27 mouse cellular contexts compared by ENCODE assay signal in genomic region chr8:87374044-87374443, GRCm38 (mm10).
DNase-seq lines count a peak whose midpoint lies in the region; ATAC-seq and TF ChIP-seq lines count a peak whose summit lies in the region.
"Had no signal": no experiment of that assay in that cellular context is flagged by ENCODE, and none has a peak within 500 bp of the region (broad histone marks: within the 10 kb centered on the region; RNA-seq: fewer than 3 reads in every experiment).

No protein-coding gene starts in this region.

- no peak for ATAC-seq in midbrain, embryonic 14.5 days (ENCODE audit: low FRiP score, low TSS enrichment)
- ATAC-seq in midbrain, embryonic 16.5 days = no peak
- 0 out of 2 replicates have a peak, but pooled peaks have one; percentile 4 for ATAC-seq in limb, embryonic 14.5 days (ENCODE audit: low FRiP score, low read depth)
- ATAC-seq: activated CD4-positive, CD25-positive, alpha-beta regulatory T cell, adult 4 months; forebrain, postnatal 0 days; inflammation-experienced regulatory T-cells, adult 6 months had no signal

- H3K4me1 ChIP-seq in midbrain, embryonic 14.5 days (ENCODE audit: control insufficient read depth, insufficient read depth, low read length) = peaks cover 7% of the 10 kb centered on the region; the same call in 1 of the 2 replicates
- H3K4me1 ChIP-seq in midbrain, embryonic 16.5 days (ENCODE audit: control insufficient read depth, insufficient read depth, low read length) = peaks cover 3% of the 10 kb centered on the region; the same call in 1 of the 2 replicates
- peaks cover 26% of the 10 kb centered on the region for H3K4me1 ChIP-seq in embryonic facial prominence, embryonic 10.5 days
- H3K4me1 ChIP-seq in limb, embryonic 14.5 days (ENCODE audit: control insufficient read depth, insufficient read depth, low read length) = peaks cover 23% of the 10 kb centered on the region
- H3K4me1 ChIP-seq: forebrain, embryonic 12.5 days; heart, embryonic 12.5 days; lung, embryonic 15.5 days; megakaryocyte, embryonic 14.5 days had no signal

- H3K27me3 ChIP-seq in midbrain, embryonic 14.5 days (ENCODE audit: control insufficient read depth, insufficient read depth, low read length) = no peaks in the 10 kb centered on the region
- no peaks in the 10 kb centered on the region for H3K27me3 ChIP-seq in midbrain, embryonic 16.5 days (ENCODE audit: control insufficient read depth, insufficient read depth, low read depth, low read length)
- no peaks in the 10 kb centered on the region for H3K27me3 ChIP-seq in embryonic facial prominence, embryonic 10.5 days (replicated peaks; ENCODE audit: low read depth, poor library complexity, severe bottlenecking)
- 0 out of 2 replicates have a peak, but pooled peaks cover 9% of the 10 kb centered on the region for H3K27me3 ChIP-seq in limb, embryonic 14.5 days (ENCODE audit: control insufficient read depth, insufficient read depth, low read length)
- H3K27me3 ChIP-seq: embryonic facial prominence, embryonic 15.5 days; forebrain, embryonic 12.5 days; heart, embryonic 12.5 days; lung, embryonic 15.5 days; megakaryocyte, embryonic 14.5 days had no signal

- H3K4me3 ChIP-seq in midbrain, embryonic 14.5 days (replicated peaks; ENCODE audit: low read depth, low read length) = no peak overlapping the region
- H3K4me3 ChIP-seq in midbrain, embryonic 16.5 days (ENCODE audit: low read depth, low read length) = no peak overlapping the region
- H3K4me3 ChIP-seq in embryonic facial prominence, embryonic 10.5 days = no peak overlapping the region
- H3K4me3 ChIP-seq in limb, embryonic 14.5 days (replicated peaks; ENCODE audit: low read length) = no peak overlapping the region
- H3K4me3 ChIP-seq: embryonic facial prominence, embryonic 15.5 days; forebrain, embryonic 12.5 days; heart, adult 2 months; heart, embryonic 12.5 days; lung, embryonic 15.5 days; megakaryocyte, embryonic 14.5 days had no signal

- no peak overlapping the region for H3K4me2 ChIP-seq in midbrain, embryonic 14.5 days (ENCODE audit: low read length)
- H3K4me2 ChIP-seq in midbrain, embryonic 16.5 days (ENCODE audit: low read length) = no peak overlapping the region
- H3K4me2 ChIP-seq in limb, embryonic 14.5 days (replicated peaks; ENCODE audit: low read depth, low read length, severe bottlenecking) = peak overlapping the region; percentile 13; the same call in 1 of the 2 replicates
- H3K4me2 ChIP-seq: embryonic facial prominence, embryonic 15.5 days; forebrain, embryonic 12.5 days; heart, embryonic 12.5 days; liver, embryonic 11.5 days; lung, embryonic 15.5 days had no signal

- no peak overlapping the region for H3K27ac ChIP-seq in midbrain, embryonic 14.5 days (replicated peaks; ENCODE audit: low read depth, low read length)
- H3K27ac ChIP-seq in midbrain, embryonic 16.5 days (ENCODE audit: low read length) = no peak overlapping the region
- H3K27ac ChIP-seq in embryonic facial prominence, embryonic 10.5 days (replicated peaks) = no peak overlapping the region
- no peak overlapping the region for H3K27ac ChIP-seq in limb, embryonic 14.5 days (replicated peaks; ENCODE audit: low read depth, low read length)
- H3K27ac ChIP-seq: embryonic facial prominence, embryonic 15.5 days; forebrain, embryonic 12.5 days; heart, adult 2 months; lung, embryonic 15.5 days had no signal

- TF ChIP-seq POLR2A in limb, embryonic 14.5 days (IDR thresholded peaks at IDR 0.05; ENCODE audit: borderline replicate concordance, extremely low read depth, insufficient read depth, insufficient read length) = no peak

- DNase-seq in midbrain, embryonic 14.5 days = peak; percentile 56
- DNase-seq in embryonic facial prominence, embryonic 10.5 days (ENCODE audit: low spot score) = peak; percentile 15
- DNase-seq in hindlimb bud, embryonic 11.5 days (ENCODE audit: extremely low spot score, low read depth, low spot score) = peak; percentile 22
- DNase-seq in limb, embryonic 14.5 days (ENCODE audit: low spot score) = no peak
- no peak for DNase-seq in spleen, adult 18-20 months
- DNase-seq in adrenal gland, adult 2 months = no peak
- DNase-seq: adrenal gland, adult 8-10 months; B cell, adult 2 months; cerebellum, adult 9-10 months; cerebellum, postnatal 36 days; forebrain, postnatal 0 days; heart, adult 2 months; heart, postnatal 4 days; kidney, adult 11 months; kidney, postnatal 25 days; lung, postnatal 36 days; right cerebral cortex, postnatal 25 days; thymus, postnatal 14 days had no signal

- WGBS in midbrain, embryonic 14.5 days = 49% methylated on average over 6 of the region's 6 CpGs
- 36% methylated on average over 6 of the region's 6 CpGs for WGBS in midbrain, embryonic 16.5 days
- 44% methylated on average over 6 of the region's 6 CpGs for WGBS in embryonic facial prominence, embryonic 10.5 days
- 13% methylated on average over 6 of the region's 6 CpGs for WGBS in limb, embryonic 14.5 days

- no peak overlapping the region for H3K9ac ChIP-seq in midbrain, embryonic 14.5 days (replicated peaks; ENCODE audit: low read length)
- H3K9ac ChIP-seq in midbrain, embryonic 16.5 days (ENCODE audit: low read depth, low read length) = no peak overlapping the region
- H3K9ac ChIP-seq in limb, embryonic 14.5 days (ENCODE audit: low read depth, low read length, severe bottlenecking) = no peak overlapping the region
- H3K9ac ChIP-seq: embryonic facial prominence, embryonic 15.5 days; forebrain, embryonic 12.5 days; forebrain, postnatal 0 days; heart, embryonic 12.5 days; lung, embryonic 15.5 days had no signal

- no peaks in the 10 kb centered on the region for H3K9me3 ChIP-seq in midbrain, embryonic 14.5 days (ENCODE audit: control insufficient read depth, low read length)
- no peaks in the 10 kb centered on the region for H3K9me3 ChIP-seq in midbrain, embryonic 16.5 days (replicated peaks; ENCODE audit: control insufficient read depth, low read length, poor library complexity, severe bottlenecking)
- no peaks in the 10 kb centered on the region for H3K9me3 ChIP-seq in embryonic facial prominence, embryonic 10.5 days
- no peaks in the 10 kb centered on the region for H3K9me3 ChIP-seq in limb, embryonic 14.5 days (ENCODE audit: control insufficient read depth, low read length)
- H3K9me3 ChIP-seq: embryonic facial prominence, embryonic 15.5 days; forebrain, embryonic 12.5 days; heart, embryonic 12.5 days; lung, embryonic 15.5 days; megakaryocyte, embryonic 14.5 days had no signal

- H3K36me3 ChIP-seq in midbrain, embryonic 14.5 days (ENCODE audit: control insufficient read depth, insufficient read depth, low read length) = no peaks in the 10 kb centered on the region
- H3K36me3 ChIP-seq in midbrain, embryonic 16.5 days (ENCODE audit: control insufficient read depth, insufficient read depth, low read length) = no peaks in the 10 kb centered on the region
- no peaks in the 10 kb centered on the region for H3K36me3 ChIP-seq in embryonic facial prominence, embryonic 10.5 days (replicated peaks)
- H3K36me3 ChIP-seq in limb, embryonic 14.5 days (ENCODE audit: control insufficient read depth, insufficient read depth, low read length) = no peaks in the 10 kb centered on the region
- H3K36me3 ChIP-seq: embryonic facial prominence, embryonic 15.5 days; forebrain, embryonic 12.5 days; heart, embryonic 12.5 days; lung, embryonic 15.5 days had no signal

Comparison
In these comparisons a context has a peak if more than half of its experiments do, and no peak if none do; other contexts are left out.
1. DNase-seq: peak in midbrain, embryonic 14.5 days (single experiment), embryonic facial prominence, embryonic 10.5 days (single experiment) and hindlimb bud, embryonic 11.5 days (single experiment); none in limb, embryonic 14.5 days (single experiment), spleen, adult 18-20 months (0 of 2) and adrenal gland, adult 2 months (single experiment).